Mouse (Mus musculus): ENCODE measurements around the gene Zfp598. TPM values are rescaled to one million over a fixed set of nuclear protein-coding genes. Genes with fewer than 3 reads are reported as not detected.
A peak's percentile ranks its signal among the peaks of the same experiment; 100 is the strongest.
"Not testable (repeated sequence)": the region's sequence is repeated elsewhere in the genome, so short reads cannot be mapped to it uniquely, and the experiment has no call there.

The Zfp598 gene
- polyA plus RNA-seq, 1 experiment = 45.4 TPM

- Histone ChIP-seq H3K4me1 (ENCODE audit: control insufficient read depth, insufficient read depth, low read length) (peaks cover 20% of the 10 kb centered on the region), H3K27me3 (ENCODE audit: control insufficient read depth, insufficient read depth, low read length) (no peaks in the 10 kb centered on the region), H3K27ac (ENCODE audit: control insufficient read depth, insufficient read depth, low read depth, low read length) (no peak overlapping the region), H3K36me3 (ENCODE audit: control insufficient read depth, insufficient read depth, low read length) (no peaks in the 10 kb centered on the region), H3K4me3 (ENCODE audit: control insufficient read depth, low read depth, low read length) (no peak overlapping the region)
- TF ChIP-seq CTCF (IDR thresholded peaks at IDR 0.05; ENCODE audit: control insufficient read depth, insufficient read depth, insufficient replicate concordance, low read depth, low read length) (no peak), POLR2A (IDR thresholded peaks at IDR 0.05; ENCODE audit: control insufficient read depth, low read depth, low read length) (no peak)
Observed at GRCm38 (mm10) chr17:24654969-24655368, 14.5 kb upstream of the Zfp598 start.

GRCm38 (mm10) chr17:24658017-24658758 lies 11.3 kb upstream of the Zfp598 start, which contains the start of gene Npw:
Gene Npw, minus strand, starts transcription at chr17:24658457.
- no peak for TF ChIP-seq POLR2A (IDR thresholded peaks at IDR 0.05; ENCODE audit: control insufficient read depth, low read depth, low read length)
- TF ChIP-seq CTCF (IDR thresholded peaks at IDR 0.05; ENCODE audit: control insufficient read depth, insufficient read depth, insufficient replicate concordance, low read depth, low read length) = no peak
- H3K27me3 ChIP-seq (ENCODE audit: control insufficient read depth, insufficient read depth, low read length) = no peaks in the 10 kb centered on the region

GRCm38 (mm10) chr17:24667011-24667410 lies 2.5 kb upstream of the Zfp598 start:
- not testable (repeated sequence) for H3K4me3 ChIP-seq (ENCODE audit: control insufficient read depth, low read depth, low read length); H3K36me3 ChIP-seq (ENCODE audit: control insufficient read depth, insufficient read depth, low read length); H3K27me3 ChIP-seq (ENCODE audit: control insufficient read depth, insufficient read depth, low read length); H3K27ac ChIP-seq (ENCODE audit: control insufficient read depth, insufficient read depth, low read depth, low read length); H3K4me1 ChIP-seq (ENCODE audit: control insufficient read depth, insufficient read depth, low read length)

More at GRCm38 (mm10) chr17:24658017-24658758, 11.3 kb upstream of the Zfp598 start, which contains the start of gene Npw:
- Histone ChIP-seq H3K27ac (ENCODE audit: control insufficient read depth, insufficient read depth, low read depth, low read length) (no peak within 1 kb of the TSS), H3K36me3 (ENCODE audit: control insufficient read depth, insufficient read depth, low read length) (no peaks in the 10 kb centered on the region), H3K4me3 (ENCODE audit: control insufficient read depth, low read depth, low read length) (peak within 1 kb of the TSS; percentile 36), H3K4me1 (ENCODE audit: control insufficient read depth, insufficient read depth, low read length) (peaks cover 17% of the 10 kb centered on the region)

GRCm38 (mm10) chr17:24667416-24667815 lies 2.1 kb upstream of the Zfp598 start:
- Histone ChIP-seq H3K36me3 (ENCODE audit: control insufficient read depth, insufficient read depth, low read length) (no peaks in the 10 kb centered on the region), H3K27me3 (ENCODE audit: control insufficient read depth, insufficient read depth, low read length) (no peaks in the 10 kb centered on the region), H3K27ac (ENCODE audit: control insufficient read depth, insufficient read depth, low read depth, low read length) (no peak overlapping the region), H3K4me1 (ENCODE audit: control insufficient read depth, insufficient read depth, low read length) (peaks cover 7% of the 10 kb centered on the region), H3K4me3 (ENCODE audit: control insufficient read depth, low read depth, low read length) (no peak overlapping the region)
- TF ChIP-seq POLR2A (IDR thresholded peaks at IDR 0.05; ENCODE audit: control insufficient read depth, low read depth, low read length) = no peak
- peak; percentile 22; the same call in 1 of the 2 replicates for TF ChIP-seq CTCF (IDR thresholded peaks at IDR 0.05; ENCODE audit: control insufficient read depth, insufficient read depth, insufficient replicate concordance, low read depth, low read length)

GRCm38 (mm10) chr17:24669214-24669544 lies 308 bp upstream of the Zfp598 start:
- H3K27ac ChIP-seq (ENCODE audit: control insufficient read depth, insufficient read depth, low read depth, low read length) = peak overlapping the region; percentile 65
- not testable (repeated sequence) for H3K27me3 ChIP-seq (ENCODE audit: control insufficient read depth, insufficient read depth, low read length); H3K4me1 ChIP-seq (ENCODE audit: control insufficient read depth, insufficient read depth, low read length); H3K36me3 ChIP-seq (ENCODE audit: control insufficient read depth, insufficient read depth, low read length)
- H3K4me3 ChIP-seq (ENCODE audit: control insufficient read depth, low read depth, low read length) = peak overlapping the region; percentile 90

- Histone ChIP-seq H3K36me3 (ENCODE audit: control insufficient read depth, insufficient read depth, low read length) (no peaks in the 10 kb centered on the region), H3K4me1 (ENCODE audit: control insufficient read depth, insufficient read depth, low read length) (peaks cover 7% of the 10 kb centered on the region), H3K27me3 (ENCODE audit: control insufficient read depth, insufficient read depth, low read length) (no peaks in the 10 kb centered on the region), H3K27ac (ENCODE audit: control insufficient read depth, insufficient read depth, low read depth, low read length) (peak overlapping the region; percentile 84), H3K4me3 (ENCODE audit: control insufficient read depth, low read depth, low read length) (peak overlapping the region; percentile 90)
- TF ChIP-seq POLR2A (IDR thresholded peaks at IDR 0.05; ENCODE audit: control insufficient read depth, low read depth, low read length) (no peak), CTCF (IDR thresholded peaks at IDR 0.05; ENCODE audit: control insufficient read depth, insufficient read depth, insufficient replicate concordance, low read depth, low read length) (no peak)
Observed at GRCm38 (mm10) chr17:24670246-24670844, 858 bp downstream of the Zfp598 start.

GRCm38 (mm10) chr17:24671346-24671745 lies 1.9 kb downstream of the Zfp598 start:
- Histone ChIP-seq H3K4me1 (ENCODE audit: control insufficient read depth, insufficient read depth, low read length) (peaks cover 7% of the 10 kb centered on the region), H3K27ac (ENCODE audit: control insufficient read depth, insufficient read depth, low read depth, low read length) (no peak overlapping the region), H3K4me3 (ENCODE audit: control insufficient read depth, low read depth, low read length) (no peak overlapping the region), H3K36me3 (ENCODE audit: control insufficient read depth, insufficient read depth, low read length) (no peaks in the 10 kb centered on the region), H3K27me3 (ENCODE audit: control insufficient read depth, insufficient read depth, low read length) (no peaks in the 10 kb centered on the region)
- TF ChIP-seq CTCF (IDR thresholded peaks at IDR 0.05; ENCODE audit: control insufficient read depth, insufficient read depth, insufficient replicate concordance, low read depth, low read length) (no peak), POLR2A (IDR thresholded peaks at IDR 0.05; ENCODE audit: control insufficient read depth, low read depth, low read length) (no peak)

Data from testis, adult 2 months (tissue).